Mouse (Mus musculus): ENCODE data around the gene Cct8l1. TPM values are rescaled to one million over a fixed set of nuclear protein-coding genes. Genes with fewer than 3 reads are reported as not detected.

Gene Cct8l1
- polyA plus RNA-seq, 1 experiment = 108 TPM

- H3K4me3 ChIP-seq (ENCODE audit: control insufficient read depth, low read depth, low read length) = no peak overlapping the region
- no peaks in the 10 kb centered on the region for H3K36me3 ChIP-seq (ENCODE audit: control insufficient read depth, insufficient read depth, low read length)
- TF ChIP-seq CTCF (IDR thresholded peaks at IDR 0.05; ENCODE audit: control insufficient read depth, insufficient read depth, insufficient replicate concordance, low read depth, low read length) (no peak), POLR2A (IDR thresholded peaks at IDR 0.05; ENCODE audit: control insufficient read depth, low read depth, low read length) (no peak)
- no peaks in the 10 kb centered on the region for H3K4me1 ChIP-seq (ENCODE audit: control insufficient read depth, insufficient read depth, low read length)
- no peaks in the 10 kb centered on the region for H3K27me3 ChIP-seq (ENCODE audit: control insufficient read depth, insufficient read depth, low read length)
- H3K27ac ChIP-seq (ENCODE audit: control insufficient read depth, insufficient read depth, low read depth, low read length) = no peak overlapping the region
These were observed 24.5 kb downstream of the Cct8l1 start for GRCm38 (mm10) chr5:25540412-25540811.

- TF ChIP-seq POLR2A (IDR thresholded peaks at IDR 0.05; ENCODE audit: control insufficient read depth, low read depth, low read length) (no peak), CTCF (IDR thresholded peaks at IDR 0.05; ENCODE audit: control insufficient read depth, insufficient read depth, insufficient replicate concordance, low read depth, low read length) (no peak)
- Histone ChIP-seq H3K27ac (ENCODE audit: control insufficient read depth, insufficient read depth, low read depth, low read length) (no peak overlapping the region), H3K27me3 (ENCODE audit: control insufficient read depth, insufficient read depth, low read length) (no peaks in the 10 kb centered on the region), H3K36me3 (ENCODE audit: control insufficient read depth, insufficient read depth, low read length) (no peaks in the 10 kb centered on the region), H3K4me1 (ENCODE audit: control insufficient read depth, insufficient read depth, low read length) (no peaks in the 10 kb centered on the region), H3K4me3 (ENCODE audit: control insufficient read depth, low read depth, low read length) (no peak overlapping the region)
These were observed 25.1 kb downstream of the Cct8l1 start for GRCm38 (mm10) chr5:25540921-25541320.

- H3K4me3 ChIP-seq (ENCODE audit: control insufficient read depth, low read depth, low read length) = no peak overlapping the region
- H3K36me3 ChIP-seq (ENCODE audit: control insufficient read depth, insufficient read depth, low read length) = no peaks in the 10 kb centered on the region
- no peak overlapping the region for H3K27ac ChIP-seq (ENCODE audit: control insufficient read depth, insufficient read depth, low read depth, low read length)
- no peaks in the 10 kb centered on the region for H3K4me1 ChIP-seq (ENCODE audit: control insufficient read depth, insufficient read depth, low read length)
- TF ChIP-seq CTCF (IDR thresholded peaks at IDR 0.05; ENCODE audit: control insufficient read depth, insufficient read depth, insufficient replicate concordance, low read depth, low read length) = no peak
- no peak for TF ChIP-seq POLR2A (IDR thresholded peaks at IDR 0.05; ENCODE audit: control insufficient read depth, low read depth, low read length)
- H3K27me3 ChIP-seq (ENCODE audit: control insufficient read depth, insufficient read depth, low read length) = no peaks in the 10 kb centered on the region
These were observed 25.8 kb downstream of the Cct8l1 start for GRCm38 (mm10) chr5:25541661-25542060.

- no peaks in the 10 kb centered on the region for H3K4me1 ChIP-seq (ENCODE audit: control insufficient read depth, insufficient read depth, low read length)
- H3K36me3 ChIP-seq (ENCODE audit: control insufficient read depth, insufficient read depth, low read length) = no peaks in the 10 kb centered on the region
These were observed 28.2 kb downstream of the Cct8l1 start for GRCm38 (mm10) chr5:25544061-25544460.

GRCm38 (mm10) chr5:25544566-25544965 is 28.7 kb downstream of the Cct8l1 start:
- no peaks in the 10 kb centered on the region for H3K4me1 ChIP-seq (ENCODE audit: control insufficient read depth, insufficient read depth, low read length)
- no peaks in the 10 kb centered on the region for H3K36me3 ChIP-seq (ENCODE audit: control insufficient read depth, insufficient read depth, low read length)
- TF ChIP-seq POLR2A (IDR thresholded peaks at IDR 0.05; ENCODE audit: control insufficient read depth, low read depth, low read length) (no peak), CTCF (IDR thresholded peaks at IDR 0.05; ENCODE audit: control insufficient read depth, insufficient read depth, insufficient replicate concordance, low read depth, low read length) (no peak)
- H3K27ac ChIP-seq (ENCODE audit: control insufficient read depth, insufficient read depth, low read depth, low read length) = no peak overlapping the region
- H3K4me3 ChIP-seq (ENCODE audit: control insufficient read depth, low read depth, low read length) = no peak overlapping the region
- no peaks in the 10 kb centered on the region for H3K27me3 ChIP-seq (ENCODE audit: control insufficient read depth, insufficient read depth, low read length)

More at GRCm38 (mm10) chr5:25544061-25544460, 28.2 kb downstream of the Cct8l1 start:
- Histone ChIP-seq H3K4me3 (ENCODE audit: control insufficient read depth, low read depth, low read length) (no peak overlapping the region), H3K27me3 (ENCODE audit: control insufficient read depth, insufficient read depth, low read length) (no peaks in the 10 kb centered on the region), H3K27ac (ENCODE audit: control insufficient read depth, insufficient read depth, low read depth, low read length) (no peak overlapping the region)
- TF ChIP-seq CTCF (IDR thresholded peaks at IDR 0.05; ENCODE audit: control insufficient read depth, insufficient read depth, insufficient replicate concordance, low read depth, low read length) (no peak), POLR2A (IDR thresholded peaks at IDR 0.05; ENCODE audit: control insufficient read depth, low read depth, low read length) (no peak)

- H3K4me1 ChIP-seq (ENCODE audit: control insufficient read depth, insufficient read depth, low read length) = no peaks in the 10 kb centered on the region
- no peak for TF ChIP-seq POLR2A (IDR thresholded peaks at IDR 0.05; ENCODE audit: control insufficient read depth, low read depth, low read length)
- H3K27me3 ChIP-seq (ENCODE audit: control insufficient read depth, insufficient read depth, low read length) = no peaks in the 10 kb centered on the region
- H3K27ac ChIP-seq (ENCODE audit: control insufficient read depth, insufficient read depth, low read depth, low read length) = no peak overlapping the region
- H3K36me3 ChIP-seq (ENCODE audit: control insufficient read depth, insufficient read depth, low read length) = no peaks in the 10 kb centered on the region
- H3K4me3 ChIP-seq (ENCODE audit: control insufficient read depth, low read depth, low read length) = no peak overlapping the region
These were observed 31.0 kb downstream of the Cct8l1 start for GRCm38 (mm10) chr5:25546912-25547311.

GRCm38 (mm10) chr5:25550912-25551311 is 35.0 kb downstream of the Cct8l1 start:
- TF ChIP-seq CTCF (IDR thresholded peaks at IDR 0.05; ENCODE audit: control insufficient read depth, insufficient read depth, insufficient replicate concordance, low read depth, low read length) (no peak), POLR2A (IDR thresholded peaks at IDR 0.05; ENCODE audit: control insufficient read depth, low read depth, low read length) (no peak)
- H3K36me3 ChIP-seq (ENCODE audit: control insufficient read depth, insufficient read depth, low read length) = no peaks in the 10 kb centered on the region

GRCm38 (mm10) chr5:25554210-25554609 is 38.3 kb downstream of the Cct8l1 start:
- H3K27me3 ChIP-seq (ENCODE audit: control insufficient read depth, insufficient read depth, low read length) = no peaks in the 10 kb centered on the region
- TF ChIP-seq POLR2A (IDR thresholded peaks at IDR 0.05; ENCODE audit: control insufficient read depth, low read depth, low read length) = no peak
- no peak for TF ChIP-seq CTCF (IDR thresholded peaks at IDR 0.05; ENCODE audit: control insufficient read depth, insufficient read depth, insufficient replicate concordance, low read depth, low read length)
- no peak overlapping the region for H3K4me3 ChIP-seq (ENCODE audit: control insufficient read depth, low read depth, low read length)
- no peaks in the 10 kb centered on the region for H3K4me1 ChIP-seq (ENCODE audit: control insufficient read depth, insufficient read depth, low read length)
- H3K36me3 ChIP-seq (ENCODE audit: control insufficient read depth, insufficient read depth, low read length) = no peaks in the 10 kb centered on the region
- H3K27ac ChIP-seq (ENCODE audit: control insufficient read depth, insufficient read depth, low read depth, low read length) = no peak overlapping the region

More at GRCm38 (mm10) chr5:25550912-25551311, 35.0 kb downstream of the Cct8l1 start:
- Histone ChIP-seq H3K4me1 (ENCODE audit: control insufficient read depth, insufficient read depth, low read length) (no peaks in the 10 kb centered on the region), H3K4me3 (ENCODE audit: control insufficient read depth, low read depth, low read length) (no peak overlapping the region), H3K27me3 (ENCODE audit: control insufficient read depth, insufficient read depth, low read length) (no peaks in the 10 kb centered on the region), H3K27ac (ENCODE audit: control insufficient read depth, insufficient read depth, low read depth, low read length) (no peak overlapping the region)
